Mouse (Mus musculus) midbrain, embryonic 10.5 days (tissue): ENCODE results near the gene Olfr133. TPM values are rescaled to one million over a fixed set of nuclear protein-coding genes. Genes with fewer than 3 reads are reported as not detected.
"Not testable (repeated sequence)": the region's sequence is repeated elsewhere in the genome, so short reads cannot be mapped to it uniquely, and the experiment has no call there.

Source experiments
- DNase-seq: peaks from one replicate; pipeline ENCODE4 v3.0.0-alpha.2; 2017; ENCODE audit warnings: low spot score
- H3K27ac ChIP-seq: fragments of 300-500 bp; sonication (generic); replicated peaks from 2 replicates; pipeline ENCODE4 v1.5.1; 2016; ENCODE audit warnings: mild to moderate bottlenecking
- H3K27me3 ChIP-seq: fragments of 300-500 bp; sonication (generic); 2 replicates; pipeline ENCODE4 v1.6.1; 2016; ENCODE audit warnings: low read depth, mild to moderate bottlenecking; ENCODE audit not compliant: poor library complexity, severe bottlenecking
- H3K36me3 ChIP-seq: fragments of 300-500 bp; sonication (generic); 2 replicates; pipeline ENCODE4 v1.6.1; 2016; ENCODE audit warnings: mild to moderate bottlenecking, moderate library complexity
- H3K4me1 ChIP-seq: fragments of 300-500 bp; sonication (generic); 2 replicates; pipeline ENCODE4 v1.6.1; 2016
- H3K4me3 ChIP-seq: fragments of 300-500 bp; sonication (generic); 2 replicates; pipeline ENCODE4 v1.5.1; 2016; ENCODE audit warnings: mild to moderate bottlenecking, moderate library complexity
- H3K9me3 ChIP-seq: fragments of 300-500 bp; sonication (generic); replicated peaks from 2 replicates; pipeline ENCODE4 v1.6.1; 2016; ENCODE audit warnings: mild to moderate bottlenecking
- WGBS: fragments of 180-500 bp; shearing (Covaris S2); methylation state at CpG from one replicate; pipeline ENCODE4 v1.1.7; 2016; 5-methylcytosine and 5-hydroxymethylcytosine counted together
- polyA plus RNA-seq: library from polyadenylated mRNA; unstranded; fragments of >200 nt; fragmentation: Nextera tagmentation; extraction: Ambion mirVana; gene quantifications from 2 replicates; pipeline ENCODE4 v1.2.1, GENCODE M21; 2016

Gene Olfr133
- polyA plus RNA-seq = not detected in 2 replicates

DNA sequence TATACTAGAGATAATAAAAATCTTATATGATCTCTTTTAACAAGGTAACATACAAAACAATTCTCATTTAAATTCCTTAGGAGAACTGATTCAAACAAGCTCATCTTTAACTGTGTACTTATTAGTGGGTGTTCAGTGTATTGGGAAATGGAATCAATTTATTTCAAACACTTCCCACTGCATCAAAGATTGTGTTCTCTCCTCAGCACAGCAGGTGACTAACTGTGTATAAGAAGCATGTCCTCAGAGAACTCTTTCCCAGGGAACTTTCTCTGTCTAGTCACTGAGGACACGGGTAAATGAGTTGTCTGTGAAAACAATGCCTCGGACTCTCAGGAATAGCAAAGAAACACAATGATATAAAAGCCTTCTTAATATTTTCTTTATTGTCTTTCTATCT is at the start of gene Olfr133:
Gene Olfr133 (plus strand): TSS at position 301 of the 400 bp plus-strand sequence.
- no peak within 1 kb of the TSS for H3K27ac ChIP-seq
- no peaks in the 10 kb centered on the region; the same call in 1 of the 2 replicates for H3K9me3 ChIP-seq
- H3K36me3 ChIP-seq = no peaks in the 10 kb centered on the region
- DNase-seq = no peak
- no peaks in the 10 kb centered on the region for H3K4me1 ChIP-seq
- 75% methylated on average over 2 of the region's 2 CpGs for WGBS
- no peak within 1 kb of the TSS for H3K4me3 ChIP-seq
- H3K27me3 ChIP-seq = no peaks in the 10 kb centered on the region

DNA sequence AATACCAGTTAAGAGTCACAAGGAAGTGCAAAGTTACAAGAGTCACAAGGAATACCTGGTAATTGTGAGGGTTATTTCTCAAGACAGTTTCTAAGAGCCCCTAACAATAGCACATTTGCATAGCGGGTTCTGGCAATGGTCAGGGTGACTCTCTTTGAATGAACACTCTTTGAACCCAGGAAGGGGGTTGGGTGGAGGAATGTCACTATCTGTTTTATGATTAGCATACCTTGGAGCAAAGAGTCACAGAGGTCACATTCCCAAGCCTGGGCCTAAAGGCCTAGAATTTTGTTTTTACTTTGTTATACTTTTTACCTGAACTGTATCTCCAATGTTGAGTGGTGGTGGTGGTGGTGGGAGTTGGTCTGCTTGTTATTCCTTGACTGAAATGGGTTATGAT is 20.9 kb upstream of the Olfr133 start:
- 74% methylated on average over 1 of the region's 1 CpGs for WGBS
- H3K9me3 ChIP-seq, H3K27me3 ChIP-seq, H3K4me1 ChIP-seq, H3K4me3 ChIP-seq, H3K36me3 ChIP-seq, DNase-seq, H3K27ac ChIP-seq: not testable (repeated sequence)

DNA sequence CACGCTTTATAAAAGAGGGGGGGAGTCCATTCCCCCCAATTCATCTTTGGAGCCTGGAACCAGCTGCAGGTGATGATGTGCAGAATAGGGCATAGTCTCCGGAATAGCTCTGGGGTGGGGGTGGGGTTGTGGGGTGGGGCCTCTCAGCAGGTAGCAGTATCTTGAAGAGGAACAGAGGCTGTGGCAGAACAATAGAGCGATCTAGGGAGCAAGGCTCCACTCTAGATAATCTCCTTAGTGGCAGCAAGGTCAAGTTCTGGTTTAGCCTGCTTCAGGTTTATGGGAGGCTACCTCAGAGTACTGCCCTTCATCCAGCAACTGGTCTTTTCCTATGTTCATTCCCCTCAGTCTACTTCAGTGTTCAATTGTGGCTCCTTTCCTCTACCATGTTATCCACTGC is 19.7 kb upstream of the Olfr133 start:
- H3K4me3 ChIP-seq, H3K27ac ChIP-seq, H3K9me3 ChIP-seq, H3K36me3 ChIP-seq, DNase-seq, H3K4me1 ChIP-seq, H3K27me3 ChIP-seq: not testable (repeated sequence)
- 62% methylated on average over 3 of the region's 3 CpGs for WGBS

DNA sequence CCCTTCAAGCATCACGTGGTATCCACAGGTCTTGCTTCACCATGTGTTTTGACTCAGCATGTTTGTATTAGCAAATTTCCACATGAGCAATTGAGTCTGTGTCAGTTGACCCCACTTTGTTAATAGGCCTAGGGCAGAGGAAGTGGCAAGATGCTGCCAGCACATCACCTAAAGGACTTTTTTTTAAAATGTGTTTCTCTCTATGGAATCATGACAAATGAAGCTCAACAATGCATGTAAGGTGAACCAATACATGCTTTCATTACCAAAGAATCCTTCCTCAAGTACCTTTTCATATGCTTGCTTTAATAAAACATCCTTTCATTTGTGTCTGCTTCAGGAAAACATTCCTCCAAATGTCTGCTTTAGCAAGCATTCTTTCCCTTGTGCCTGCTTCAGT is 10.7 kb upstream of the Olfr133 start, which contains the start of gene Olfr132:
Gene Olfr132 (minus strand): TSS at position 101 of the 400 bp plus-strand sequence.
- Histone ChIP-seq H3K27ac (no peak within 1 kb of the TSS), H3K4me3 (no peak within 1 kb of the TSS)
- 85% methylated on average over 1 of the region's 1 CpGs for WGBS

DNA sequence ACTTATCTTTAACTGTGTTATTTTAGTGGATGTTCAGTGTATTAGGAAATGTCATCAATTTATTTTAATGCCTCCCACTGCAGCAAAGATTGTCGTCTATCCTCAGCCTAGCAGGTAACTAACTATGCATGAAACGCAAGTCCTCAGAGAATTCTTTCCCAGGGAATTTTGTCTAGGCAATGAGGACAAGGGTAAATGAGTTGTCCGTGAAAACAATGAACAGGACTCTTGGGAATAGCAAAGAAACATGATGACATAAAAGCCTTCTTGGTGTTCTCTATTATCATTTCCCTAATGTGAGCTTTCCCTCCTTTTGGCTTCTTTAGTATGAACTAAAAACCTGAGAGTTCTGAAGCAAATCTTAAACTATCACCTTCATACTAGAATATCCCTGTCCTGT is 26.0 kb downstream of the Olfr133 start, which contains the start of gene Olfr134:
Gene Olfr134 (plus strand): TSS at position 301 of the 400 bp plus-strand sequence.
- WGBS = 78% methylated on average over 3 of the region's 3 CpGs
- Histone ChIP-seq H3K36me3 (no peaks in the 10 kb centered on the region), H3K9me3 (no peaks in the 10 kb centered on the region), H3K4me3 (no peak within 1 kb of the TSS), H3K27me3 (no peaks in the 10 kb centered on the region), H3K4me1 (no peaks in the 10 kb centered on the region), H3K27ac (no peak within 1 kb of the TSS)
- DNase-seq = no peak

More for the DNA sequence above, 10.7 kb upstream of the Olfr133 start, which contains the start of gene Olfr132:
- Histone ChIP-seq H3K4me1 (no peaks in the 10 kb centered on the region), H3K27me3 (no peaks in the 10 kb centered on the region), H3K9me3 (no peaks in the 10 kb centered on the region), H3K36me3 (no peaks in the 10 kb centered on the region)
- no peak for DNase-seq

Other genes with a start within 250 kb of the Olfr133 start
- gene Olfr127, start 244.8 kb upstream of the Olfr133 start, polyA plus RNA-seq = not detected in 2 replicates
- gene Olfr128, start 224.7 kb upstream of the Olfr133 start, polyA plus RNA-seq = not detected in 2 replicates
- gene Olfr761, start 192.2 kb upstream of the Olfr133 start, polyA plus RNA-seq = not detected in 2 replicates
- not detected in 2 replicates for gene Olfr129, start 85.2 kb upstream of the Olfr133 start, polyA plus RNA-seq
- gene Olfr130, start 81.4 kb upstream of the Olfr133 start, polyA plus RNA-seq = not detected in 2 replicates
- not detected in 2 replicates for gene Olfr131, start 56.6 kb upstream of the Olfr133 start, polyA plus RNA-seq
- not detected in 2 replicates for gene Olfr132, start 10.8 kb upstream of the Olfr133 start, polyA plus RNA-seq
- not detected in 2 replicates for gene Olfr134, start 26.1 kb downstream of the Olfr133 start, polyA plus RNA-seq
- gene Olfr135, start 59.1 kb downstream of the Olfr133 start, polyA plus RNA-seq = not detected in 2 replicates
- not detected in 2 replicates for gene Olfr138, start 115.8 kb downstream of the Olfr133 start, polyA plus RNA-seq
- gene Olfr137, start 162.3 kb downstream of the Olfr133 start, polyA plus RNA-seq = not detected in 2 replicates
- gene Olfr136, start 184.6 kb downstream of the Olfr133 start, polyA plus RNA-seq = not detected in 2 replicates